Mouse (Mus musculus): ENCODE measurements around the gene Pot1b.
A peak's percentile ranks its signal among the peaks of the same experiment; 100 is the strongest.

Pot1b gene

GRCm38 (mm10) chr17:55711984-55712811 is at the start of gene Pot1b:
TSS of gene Pot1b (minus strand) at chr17:55712628.
- peak; percentile 97 for DNase-seq (ENCODE audit: low read depth, low spot score)

DNA sequence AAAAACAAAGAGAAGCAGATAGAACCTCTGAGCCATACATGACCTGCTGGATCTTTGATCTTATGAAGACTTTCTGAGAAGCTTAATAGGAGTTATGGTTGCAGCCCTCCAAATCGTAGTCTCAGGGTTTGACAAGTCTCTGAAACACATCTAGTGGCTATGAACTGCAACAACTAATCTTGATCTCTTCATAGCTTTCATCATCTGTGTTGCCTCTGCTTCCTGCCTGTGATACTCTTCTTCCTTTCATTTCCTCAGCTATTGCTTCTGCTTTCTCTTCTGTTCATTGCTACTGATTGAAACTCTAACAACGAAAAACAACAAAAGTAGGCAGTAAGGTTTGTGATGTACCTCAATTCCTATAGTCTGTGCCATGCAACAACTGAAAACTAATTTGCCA is 38.7 kb upstream of the Pot1b start:
- no peak for DNase-seq (ENCODE audit: low read depth, low spot score)

DNA sequence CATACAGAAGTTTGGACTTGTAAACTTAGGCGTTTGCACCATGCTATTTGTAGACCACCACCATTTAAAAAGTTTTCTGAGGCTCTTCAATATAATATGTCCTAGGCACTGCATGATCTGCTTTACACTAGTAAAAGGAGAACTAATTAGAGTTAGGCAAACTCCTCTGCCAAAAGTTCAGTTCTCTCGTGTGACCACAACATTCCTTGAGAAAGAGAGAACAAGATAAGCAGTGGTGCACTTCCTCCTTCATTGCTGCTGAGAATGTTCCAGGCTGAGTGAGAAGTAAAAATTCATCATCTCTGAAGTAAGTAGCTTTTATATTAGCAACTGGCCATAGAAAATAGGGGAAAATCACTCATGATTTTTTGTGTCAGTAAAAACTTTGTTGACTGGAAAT is 37.4 kb upstream of the Pot1b start, which contains the start of gene Adgre4:
Adgre4 (plus strand) TSS at position 199 of the 400 bp plus-strand sequence.
- DNase-seq (ENCODE audit: low read depth, low spot score): no peak

- DNase-seq (ENCODE audit: low read depth, low spot score): no peak
These were observed 24.2 kb upstream of the Pot1b start for GRCm38 (mm10) chr17:55736675-55737074.

DNA sequence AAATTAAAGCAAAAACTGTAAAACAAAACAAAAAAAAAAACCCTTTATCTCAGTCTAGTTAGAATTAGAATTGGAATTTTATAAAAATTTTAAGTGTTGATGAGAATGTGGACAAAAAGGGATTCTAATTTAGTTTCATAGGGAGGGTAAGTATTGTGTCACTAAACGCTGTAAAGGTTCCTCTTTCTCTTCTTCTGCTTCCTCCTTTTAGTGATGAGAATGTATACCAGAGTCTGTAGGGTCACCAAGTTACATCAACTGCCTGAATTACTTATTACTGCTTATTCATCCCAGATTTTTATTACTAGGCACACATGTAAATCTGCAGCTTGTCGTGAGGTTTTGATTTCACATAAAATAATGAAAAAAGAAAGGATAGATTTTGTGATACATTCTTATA is 13.8 kb upstream of the Pot1b start:
- DNase-seq (ENCODE audit: low read depth, low spot score): no peak

DNA sequence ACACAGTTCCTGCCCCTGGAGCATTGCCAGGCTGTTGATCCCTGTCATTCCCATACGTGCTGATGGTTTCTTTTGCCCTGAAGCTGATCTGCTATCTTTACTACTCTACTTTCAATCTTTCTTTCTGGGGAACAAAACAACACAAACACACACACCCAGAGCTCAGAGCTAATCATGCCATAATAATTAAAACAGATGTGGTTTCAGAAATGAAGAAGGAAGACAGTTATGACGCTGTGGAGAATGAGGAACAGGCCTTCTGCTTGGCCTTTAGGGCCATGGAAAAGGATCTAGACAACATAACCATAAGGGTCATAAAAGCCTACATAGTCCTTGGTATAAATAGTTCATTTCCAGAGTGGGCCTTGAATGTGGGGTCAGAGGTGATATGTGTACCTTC is 9.8 kb upstream of the Pot1b start:
- DNase-seq (ENCODE audit: low read depth, low spot score): no peak

DNA sequence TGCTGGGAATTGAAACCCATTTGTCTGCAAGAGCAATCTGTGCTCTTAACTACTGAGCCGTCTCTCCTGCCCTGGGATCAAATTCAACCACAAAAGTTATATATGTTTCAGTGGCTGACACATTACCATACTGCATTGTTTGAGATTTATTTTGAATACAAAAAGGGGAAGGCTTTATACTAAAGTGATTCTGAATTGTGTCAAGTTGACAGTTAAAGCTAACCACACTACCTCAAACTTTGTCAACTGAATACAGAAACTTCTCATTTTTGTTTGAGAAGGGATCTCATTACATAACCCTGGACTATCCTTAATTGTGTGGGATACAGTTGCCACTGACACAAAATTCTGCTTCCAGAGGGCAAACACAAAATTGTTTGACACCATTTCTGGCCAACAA is 8.8 kb upstream of the Pot1b start:
- DNase-seq (ENCODE audit: low read depth, low spot score): no peak

- no peak for DNase-seq (ENCODE audit: low read depth, low spot score)
These were observed 9.6 kb downstream of the Pot1b start for GRCm38 (mm10) chr17:55702865-55703264.

GRCm38 (mm10) chr17:55702161-55702820 is 10.1 kb downstream of the Pot1b start:
- DNase-seq (ENCODE audit: low read depth, low spot score): peak; percentile 65

DNA sequence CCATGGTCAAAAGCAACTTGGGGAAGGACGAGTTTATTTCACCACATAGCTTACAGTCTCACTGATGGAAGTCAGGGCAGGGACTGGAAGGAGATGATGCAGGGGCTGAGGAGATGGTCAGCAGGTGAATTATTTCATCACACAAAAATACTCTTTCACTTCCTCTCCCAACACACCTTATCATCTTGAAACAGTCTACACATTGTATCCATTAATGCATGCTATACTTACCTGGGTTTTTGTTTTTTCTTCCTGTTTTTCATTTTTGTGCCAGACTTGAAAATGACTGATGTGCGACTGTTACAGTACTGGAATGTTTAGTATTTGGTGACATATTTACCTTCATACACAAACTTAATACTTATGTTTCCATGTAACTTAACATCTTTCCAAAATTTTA is 13.0 kb downstream of the Pot1b start:
- no peak for DNase-seq (ENCODE audit: low read depth, low spot score)

GRCm38 (mm10) chr17:55661099-55661498 is 51.3 kb downstream of the Pot1b start:
- DNase-seq (ENCODE audit: low read depth, low spot score): no peak

GRCm38 (mm10) chr17:55625092-55625491 is 87.3 kb downstream of the Pot1b start, which contains the start of gene Vmn2r118:
TSS of gene Vmn2r118 (minus strand) at chr17:55625192.
- DNase-seq (ENCODE audit: low read depth, low spot score): no peak
